Mouse (Mus musculus) T-cell, adult 2 months (primary cell): ENCODE measurements around the gene Ptpro.
"Not testable (repeated sequence)": the region's sequence is repeated elsewhere in the genome, so short reads cannot be mapped to it uniquely, and the experiment has no call there.

ENCODE experiments used
- DNase-seq: peaks from one replicate; pipeline ENCODE4 v3.0.0; 2022; ENCODE audit warnings: low spot score

The Ptpro gene

GRCm38 (mm10) chr6:137386935-137387334, 134.8 kb downstream of the Ptpro start:
- DNase-seq, result no peak

DNA sequence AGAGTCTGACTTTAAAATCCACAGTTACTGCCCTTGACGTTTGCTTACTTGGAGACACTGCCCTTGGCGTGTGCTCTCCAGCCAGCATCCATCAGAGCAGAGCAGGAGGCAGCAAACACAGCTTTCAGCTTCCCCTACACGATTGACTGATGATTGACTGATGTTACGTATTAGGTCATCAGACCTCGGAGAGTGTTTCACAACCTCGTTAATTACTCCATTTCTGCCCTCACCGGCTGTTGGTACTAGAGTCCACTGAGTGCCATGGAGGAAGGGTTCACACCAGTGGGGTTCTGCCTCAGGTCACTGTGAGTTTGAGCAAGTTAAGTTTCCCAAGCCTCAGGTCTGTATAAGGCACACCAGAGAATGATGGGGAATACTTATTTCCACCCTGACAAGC, 143.0 kb downstream of the Ptpro start:
- no peak for DNase-seq

GRCm38 (mm10) chr6:137396106-137396793, 144.1 kb downstream of the Ptpro start:
- DNase-seq, result no peak

DNA sequence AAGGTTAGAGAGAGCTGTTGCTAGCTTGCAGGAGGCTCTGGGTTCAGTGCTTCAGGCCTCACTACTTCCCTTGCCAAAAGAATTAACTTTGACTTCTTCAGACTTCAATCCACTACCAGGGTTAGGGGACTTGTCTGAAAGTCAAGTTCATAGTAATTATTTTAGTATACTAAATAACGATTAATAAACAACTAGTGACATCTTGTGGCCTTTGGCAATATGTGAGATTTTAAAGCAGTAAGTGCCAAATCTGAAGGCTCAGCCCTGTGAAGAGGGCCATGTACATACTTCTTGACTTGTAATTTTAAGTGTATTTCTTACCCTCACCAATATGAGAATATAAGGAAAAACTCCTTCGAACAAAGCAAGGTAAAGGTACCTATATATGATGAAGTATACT, 145.2 kb downstream of the Ptpro start:
- no peak for DNase-seq

- DNase-seq, result no peak
These were observed 152.1 kb downstream of the Ptpro start for GRCm38 (mm10) chr6:137404196-137404595.

- DNase-seq, result no peak
These were observed 153.6 kb downstream of the Ptpro start for GRCm38 (mm10) chr6:137405690-137406089.

DNA sequence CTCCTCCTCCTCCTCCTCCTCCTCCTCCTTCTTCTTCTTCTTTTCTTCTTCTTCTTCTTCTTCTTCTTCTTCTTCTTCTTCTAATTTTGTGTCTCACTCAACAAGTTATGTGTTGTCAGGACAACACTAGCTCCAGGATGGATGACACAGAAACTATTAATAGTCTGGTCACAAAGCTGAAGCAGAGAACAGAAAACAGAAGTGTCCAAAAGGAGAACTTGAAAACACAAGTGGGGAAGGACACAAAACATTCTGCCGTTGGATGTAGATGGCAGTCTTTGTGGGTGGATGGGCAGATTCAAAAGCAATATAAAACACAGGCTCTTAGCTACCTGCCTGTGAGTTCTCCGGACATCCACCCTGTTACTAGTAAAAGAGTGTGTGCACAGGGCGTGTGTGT, 158.4 kb downstream of the Ptpro start:
- no peak for DNase-seq

DNA sequence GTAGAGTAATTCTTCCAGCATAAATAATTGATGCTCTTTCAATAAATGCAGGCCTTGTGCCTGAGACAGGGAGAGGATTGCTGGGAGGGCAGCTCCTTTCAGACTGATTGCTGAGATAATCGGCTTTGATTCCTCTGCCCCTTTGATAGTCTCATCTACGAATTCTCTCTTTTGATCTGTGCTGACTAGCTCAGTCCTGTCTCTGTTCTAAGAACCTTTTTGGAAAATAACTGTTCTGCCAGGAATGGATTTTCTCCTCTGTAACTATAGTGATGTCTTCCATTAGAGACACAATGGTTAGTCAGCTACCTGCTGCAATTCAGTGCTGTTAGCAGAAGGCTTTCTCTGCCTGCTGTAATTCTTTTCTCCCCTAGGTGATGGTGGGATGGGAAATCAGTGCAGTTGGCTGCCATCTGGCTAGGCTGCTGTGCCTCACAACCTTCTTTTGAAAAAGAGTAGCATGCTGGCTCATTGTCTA, 159.8 kb downstream of the Ptpro start:
- no peak for DNase-seq

DNA sequence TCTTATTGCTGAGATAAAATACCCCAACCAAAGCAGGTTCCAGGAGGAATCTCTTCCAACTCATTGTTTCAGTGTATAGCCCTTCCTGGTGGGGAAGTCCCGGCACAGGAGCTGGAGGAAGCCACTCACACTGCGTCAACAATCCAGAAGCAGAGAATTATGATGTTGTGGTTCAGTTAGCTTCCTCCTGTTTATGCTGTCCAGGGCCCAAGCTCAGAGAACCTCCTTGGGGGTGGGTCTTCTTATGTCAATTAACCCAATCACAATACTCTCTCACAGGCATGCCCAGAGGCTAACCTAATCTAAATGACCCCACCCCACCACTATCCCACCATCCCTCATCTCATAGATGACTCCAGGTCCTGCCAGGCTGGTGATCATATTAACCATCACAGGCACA, 160.9 kb downstream of the Ptpro start:
- DNase-seq, result no peak

- peak; percentile 13 for DNase-seq
These were observed 162.6 kb downstream of the Ptpro start for GRCm38 (mm10) chr6:137414531-137415405.

DNA sequence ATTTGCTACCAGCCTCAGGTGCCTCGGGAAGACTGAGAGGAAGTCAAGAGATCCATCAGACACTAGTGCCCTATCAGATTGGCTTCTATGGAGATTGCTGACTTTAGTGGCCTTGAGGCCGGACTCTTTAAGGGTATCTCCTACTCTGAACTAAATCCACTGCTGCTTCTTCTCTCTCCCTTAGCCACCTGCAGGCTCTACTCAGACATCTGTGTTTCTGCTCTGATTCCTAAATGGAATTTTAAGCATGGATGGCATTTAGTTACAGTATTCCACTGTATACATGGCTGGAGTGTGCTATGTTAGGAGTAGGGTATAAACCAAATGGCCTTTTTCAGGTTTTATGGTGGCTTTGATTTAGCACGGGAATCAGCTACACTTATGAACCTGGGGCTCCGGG, 170.7 kb downstream of the Ptpro start:
- DNase-seq, result no peak

- no peak for DNase-seq
These were observed 171.7 kb downstream of the Ptpro start for GRCm38 (mm10) chr6:137423830-137424229.

- no peak for DNase-seq
These were observed 173.6 kb downstream of the Ptpro start for GRCm38 (mm10) chr6:137425500-137426432.

DNA sequence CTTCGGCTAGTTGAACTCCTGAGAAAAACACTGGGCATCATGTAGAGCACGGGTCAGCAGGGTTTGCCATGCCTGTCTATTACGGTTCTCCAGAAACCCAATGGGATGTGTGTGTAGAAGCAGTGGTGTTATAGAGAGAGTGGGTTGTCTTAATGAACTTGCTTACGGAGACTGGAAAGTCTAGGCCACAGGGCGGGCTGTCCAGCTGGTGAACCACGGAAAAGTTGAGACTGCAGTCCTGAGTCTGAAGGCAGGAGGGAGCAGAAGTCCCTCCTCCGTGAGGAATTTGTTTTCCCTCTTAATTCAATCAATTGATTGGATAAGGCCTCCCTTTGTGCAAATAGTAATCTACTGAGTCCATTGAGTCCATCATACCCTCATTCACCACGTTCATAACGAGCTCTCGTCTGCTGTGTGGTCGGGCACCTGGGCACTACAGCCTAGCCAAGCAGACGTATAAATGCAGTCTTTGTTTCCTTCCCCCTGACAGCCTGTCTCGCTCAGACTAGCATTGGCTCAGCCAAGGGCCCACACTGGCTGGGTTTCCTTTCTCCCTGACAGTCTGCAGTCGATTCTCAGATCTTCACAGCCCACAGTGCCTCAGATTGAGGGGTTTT, 181.5 kb downstream of the Ptpro start:
- DNase-seq, result no peak

- no peak for DNase-seq
These were observed 185.4 kb downstream of the Ptpro start for GRCm38 (mm10) chr6:137437486-137437885.

DNA sequence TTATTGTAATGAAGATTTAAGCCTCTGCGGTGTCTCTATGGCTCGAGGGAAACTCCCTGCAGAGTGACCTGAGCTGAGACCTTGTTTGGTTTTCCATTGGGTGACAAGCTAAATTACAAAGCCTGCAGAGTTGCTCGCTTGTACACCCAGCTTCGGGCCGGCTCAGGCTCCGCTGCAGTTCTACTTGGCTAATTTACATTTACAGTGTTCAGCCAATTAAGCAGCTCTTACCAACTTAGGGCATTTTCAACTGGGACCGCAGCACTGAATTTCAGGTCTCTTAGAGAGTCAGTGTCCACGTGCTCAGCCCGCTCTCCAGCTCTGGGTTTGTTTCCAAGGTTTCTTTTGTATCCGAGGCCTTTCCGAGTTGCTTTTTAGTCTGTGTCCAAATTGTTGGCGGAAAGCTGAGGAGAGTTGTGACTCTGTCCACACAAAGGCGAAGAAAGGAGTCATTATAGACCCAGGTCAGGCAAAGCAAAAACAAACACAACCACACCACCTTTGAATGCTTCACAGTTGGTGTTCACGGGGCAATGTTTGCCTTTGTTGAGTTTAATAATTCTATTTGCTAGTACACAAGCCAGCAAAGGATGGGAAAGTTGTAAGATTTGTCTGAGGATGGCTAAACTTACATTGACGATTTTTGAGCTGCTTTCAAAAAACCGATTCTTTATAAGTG, 185.9 kb downstream of the Ptpro start:
- no peak for DNase-seq

DNA sequence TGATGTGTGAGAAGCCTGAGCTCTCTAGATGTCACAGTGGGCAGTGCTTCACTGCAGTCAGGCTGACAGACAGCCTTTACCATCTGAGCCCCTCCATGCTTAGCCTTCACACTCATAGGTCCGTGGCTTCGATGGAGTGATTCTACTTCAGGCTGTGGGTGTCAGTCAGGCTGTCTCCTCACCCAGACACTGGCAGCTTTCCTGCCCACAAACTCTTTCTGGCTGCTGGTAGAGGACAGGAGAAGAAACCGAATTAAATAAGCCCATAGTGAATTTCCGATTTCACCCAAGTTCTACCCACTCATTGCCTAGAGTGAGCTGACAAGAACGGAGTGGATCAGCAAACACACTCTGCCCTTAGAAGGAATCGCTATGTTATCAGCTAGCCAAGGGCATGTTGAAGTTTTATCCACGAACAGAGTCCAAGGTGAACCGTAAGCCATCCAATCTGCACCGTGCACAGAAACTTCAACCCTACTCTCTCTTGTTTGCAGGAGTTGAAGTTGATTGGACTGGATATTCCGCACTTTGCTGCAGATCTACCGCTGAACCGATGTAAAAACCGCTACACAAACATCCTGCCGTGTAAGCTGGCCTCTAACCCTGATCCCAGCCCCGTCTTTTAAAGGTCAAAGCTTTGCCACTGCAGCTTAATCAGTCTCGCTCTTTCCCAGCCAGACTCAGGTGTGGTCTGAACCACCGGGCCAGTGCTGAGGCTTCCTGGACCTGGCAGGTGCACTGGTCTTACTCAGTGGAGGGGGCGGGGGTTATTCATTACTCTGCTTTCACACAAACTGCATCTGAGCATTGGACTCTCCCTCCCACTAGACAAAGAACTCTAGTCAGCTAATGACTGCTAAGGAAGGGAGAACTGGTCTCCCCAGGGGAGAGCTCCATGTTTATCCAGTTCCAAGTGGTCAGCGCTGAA, 188.7 kb downstream of the Ptpro start:
- no peak for DNase-seq

- no peak for DNase-seq
These were observed 191.0 kb downstream of the Ptpro start for GRCm38 (mm10) chr6:137443089-137443488.

DNA sequence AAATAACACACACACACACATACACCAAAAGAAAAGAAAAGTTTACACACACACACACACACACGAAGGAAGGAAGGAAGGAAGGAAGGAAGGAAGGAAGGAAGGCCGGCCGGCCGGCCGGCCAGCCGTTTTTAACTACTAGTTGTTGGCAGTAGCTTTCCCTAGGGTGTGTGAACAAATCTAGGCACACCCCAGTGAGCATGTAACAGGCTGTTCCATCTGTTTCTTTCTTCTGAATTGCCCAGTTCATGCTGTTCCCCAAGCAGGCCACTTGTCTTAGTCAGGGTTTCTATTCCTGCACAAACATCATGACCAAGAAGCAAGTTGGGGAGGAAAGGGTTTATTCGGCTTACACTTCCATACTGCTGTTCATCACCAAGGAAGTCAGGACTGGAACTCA, 194.0 kb downstream of the Ptpro start:
- DNase-seq, result not testable (repeated sequence)

DNA sequence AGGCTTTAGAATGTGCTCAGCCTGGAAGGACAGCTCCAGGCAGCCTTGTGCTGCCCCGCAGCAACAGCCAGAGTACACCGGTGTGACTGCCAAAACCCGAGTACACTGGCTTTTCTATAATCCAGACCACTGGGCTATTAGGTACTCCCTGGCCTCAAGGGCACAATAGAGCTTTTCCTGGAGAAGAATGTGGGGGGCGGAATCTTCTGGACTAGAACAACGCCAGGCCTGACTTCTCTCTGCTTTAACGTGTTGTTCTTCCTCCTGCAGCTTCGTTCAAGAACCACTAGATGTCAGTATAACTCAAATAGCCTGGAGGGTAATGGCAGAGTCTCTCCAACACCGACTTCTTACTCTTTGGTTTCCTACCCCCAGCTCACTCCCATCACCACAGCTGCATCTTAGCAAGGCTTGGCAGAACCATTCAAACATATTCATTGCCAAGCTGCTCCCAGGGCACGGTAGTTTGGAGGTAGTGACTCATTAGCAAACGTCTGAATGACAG, 203.5 kb downstream of the Ptpro start:
- DNase-seq, result peak; percentile 13
